Mouse (Mus musculus) hindbrain, embryonic 14.5 days (tissue): ENCODE measurements around the gene Sptbn1. TPM values are rescaled to one million over a fixed set of nuclear protein-coding genes. Genes with fewer than 3 reads are reported as not detected.

Experiments used
- ATAC-seq: fragments of 200-750 bp; cut with Nextera tagmentation; 2 replicates; pipeline ENCODE4 v1.8.0; 2017; ENCODE audit warnings: moderate number of reproducible peaks, mild to moderate bottlenecking, moderate TSS enrichment, moderate library complexity; ENCODE audit not compliant: low FRiP score
- DNase-seq: peaks from one replicate; pipeline ENCODE4 v3.0.0-alpha.2; 2015; ENCODE audit warnings: low spot score
- H3K27ac ChIP-seq: fragments of 300-500 bp; sonication (generic); 2 replicates; pipeline ENCODE4 v1.5.1; 2014; ENCODE audit warnings: mild to moderate bottlenecking, moderate library complexity
- H3K27me3 ChIP-seq: fragments of 300-500 bp; sonication (generic); 2 replicates; pipeline ENCODE4 v1.6.1; 2014; ENCODE audit warnings: mild to moderate bottlenecking, low read length, mixed read lengths; ENCODE audit not compliant: control insufficient read depth, insufficient read depth
- H3K36me3 ChIP-seq: fragments of 300-500 bp; sonication (generic); replicated peaks from 2 replicates; pipeline ENCODE4 v1.6.1; 2014; ENCODE audit not compliant: control insufficient read depth, insufficient read depth
- H3K4me1 ChIP-seq: fragments of 300-500 bp; sonication (generic); replicated peaks from 2 replicates; pipeline ENCODE4 v1.6.1; 2014; ENCODE audit warnings: antibody characterized with exemption, low read length, mixed read lengths; ENCODE audit not compliant: control insufficient read depth, insufficient read depth
- H3K4me2 ChIP-seq: fragments of 300-500 bp; sonication (generic); replicated peaks from 2 replicates; pipeline ENCODE4 v1.6.1; 2014; ENCODE audit warnings: mild to moderate bottlenecking, moderate library complexity
- H3K4me3 ChIP-seq: fragments of 300-500 bp; sonication (generic); replicated peaks from 2 replicates; pipeline ENCODE4 v1.5.1; 2014; ENCODE audit warnings: mild to moderate bottlenecking, low read length
- H3K9ac ChIP-seq: fragments of 300-500 bp; sonication (generic); 2 replicates; pipeline ENCODE4 v1.6.1; 2014
- H3K9me3 ChIP-seq: fragments of 300-500 bp; sonication (generic); 2 replicates; pipeline ENCODE4 v1.6.1; 2016; ENCODE audit warnings: low read length; ENCODE audit not compliant: control insufficient read depth
- WGBS: fragments of 180-500 bp; shearing (Covaris S2); extraction: QIAGEN DNeasy Blood & Tissue Kit; methylation state at CpG from one replicate; pipeline ENCODE4 v1.1.7; 2014; 5-methylcytosine and 5-hydroxymethylcytosine counted together
- polyA plus RNA-seq: library from polyadenylated mRNA; unstranded; fragments of >200 nt; fragmentation: Nextera tagmentation; extraction: Ambion mirVana; gene quantifications from 2 replicates; pipeline ENCODE4 v1.2.1, GENCODE M21; 2014

The Sptbn1 gene
- polyA plus RNA-seq, 1 experiment from 2014 or later: 209 TPM

- WGBS: 93% methylated on average over 17 of the region's 17 CpGs
- peaks cover 99% of the 10 kb centered on the region for H3K36me3 ChIP-seq
- DNase-seq: no peak
- H3K27me3 ChIP-seq: no peaks in the 10 kb centered on the region
- no peaks in the 10 kb centered on the region for H3K4me1 ChIP-seq
- H3K27ac ChIP-seq: no peak overlapping the region
- H3K4me2 ChIP-seq: no peak overlapping the region
- H3K9me3 ChIP-seq: no peaks in the 10 kb centered on the region
- ATAC-seq: no peak
- no peak overlapping the region for H3K9ac ChIP-seq
- H3K4me3 ChIP-seq: no peak overlapping the region
Observed at GRCm38 (mm10) chr11:30139165-30139826, 128.7 kb downstream of the Sptbn1 start.

GRCm38 (mm10) chr11:30137081-30137480, 130.9 kb downstream of the Sptbn1 start:
- ATAC-seq: no peak
- 91% methylated on average over 12 of the region's 12 CpGs for WGBS

GRCm38 (mm10) chr11:30134058-30134457, 133.9 kb downstream of the Sptbn1 start:
- Histone ChIP-seq H3K4me3 (no peak overlapping the region), H3K27me3 (no peaks in the 10 kb centered on the region), H3K27ac (no peak overlapping the region), H3K36me3 (peaks cover 99% of the 10 kb centered on the region), H3K9me3 (no peaks in the 10 kb centered on the region), H3K9ac (no peak overlapping the region), H3K4me1 (no peaks in the 10 kb centered on the region), H3K4me2 (no peak overlapping the region)
- WGBS: 78% methylated on average over 1 of the region's 1 CpGs
- no peak for DNase-seq
- no peak for ATAC-seq

More at GRCm38 (mm10) chr11:30137081-30137480, 130.9 kb downstream of the Sptbn1 start:
- DNase-seq: no peak
- Histone ChIP-seq H3K4me3 (no peak overlapping the region), H3K27ac (no peak overlapping the region), H3K4me1 (no peaks in the 10 kb centered on the region), H3K4me2 (no peak overlapping the region), H3K36me3 (peaks cover 99% of the 10 kb centered on the region), H3K9me3 (no peaks in the 10 kb centered on the region), H3K9ac (no peak overlapping the region), H3K27me3 (no peaks in the 10 kb centered on the region)

- H3K4me3 ChIP-seq: no peak overlapping the region
Observed at GRCm38 (mm10) chr11:30132581-30132980, 135.4 kb downstream of the Sptbn1 start.

GRCm38 (mm10) chr11:30131640-30132039, 136.3 kb downstream of the Sptbn1 start:
- Histone ChIP-seq H3K4me3 (no peak overlapping the region), H3K27ac (no peak overlapping the region), H3K36me3 (peaks cover 98% of the 10 kb centered on the region), H3K4me1 (no peaks in the 10 kb centered on the region), H3K9ac (no peak overlapping the region), H3K9me3 (no peaks in the 10 kb centered on the region), H3K4me2 (no peak overlapping the region), H3K27me3 (no peaks in the 10 kb centered on the region)
- DNase-seq (no peak), ATAC-seq (no peak)
- WGBS: 78% methylated on average over 4 of the region's 4 CpGs

More at GRCm38 (mm10) chr11:30132581-30132980, 135.4 kb downstream of the Sptbn1 start:
- WGBS: 94% methylated on average over 6 of the region's 6 CpGs
- H3K27ac ChIP-seq: no peak overlapping the region
- peaks cover 98% of the 10 kb centered on the region for H3K36me3 ChIP-seq
- no peak overlapping the region for H3K9ac ChIP-seq
- no peaks in the 10 kb centered on the region for H3K9me3 ChIP-seq
- DNase-seq: no peak
- ATAC-seq: no peak
- no peaks in the 10 kb centered on the region for H3K4me1 ChIP-seq
- H3K27me3 ChIP-seq: no peaks in the 10 kb centered on the region
- no peak overlapping the region for H3K4me2 ChIP-seq

- no peak overlapping the region for H3K4me3 ChIP-seq
- H3K9ac ChIP-seq: no peak overlapping the region
- H3K27me3 ChIP-seq: no peaks in the 10 kb centered on the region
- no peaks in the 10 kb centered on the region for H3K9me3 ChIP-seq
- no peak overlapping the region for H3K4me2 ChIP-seq
- WGBS: 90% methylated on average over 7 of the region's 7 CpGs
- DNase-seq (no peak), ATAC-seq (no peak)
- no peaks in the 10 kb centered on the region for H3K4me1 ChIP-seq
- H3K36me3 ChIP-seq: peaks cover 96% of the 10 kb centered on the region
- H3K27ac ChIP-seq: no peak overlapping the region
Observed at GRCm38 (mm10) chr11:30129339-30129738, 138.6 kb downstream of the Sptbn1 start.

GRCm38 (mm10) chr11:30126840-30127239, 141.1 kb downstream of the Sptbn1 start:
- whole genome bisulfite sequencing: 91% methylated on average over 1 of the region's 1 CpGs
- peaks cover 96% of the 10 kb centered on the region for H3K36me3 ChIP-seq
- no peak overlapping the region for H3K9ac ChIP-seq

GRCm38 (mm10) chr11:30118038-30118437, 149.9 kb downstream of the Sptbn1 start:
- H3K36me3 ChIP-seq: peaks cover 99% of the 10 kb centered on the region
- no peak overlapping the region for H3K4me2 ChIP-seq
- ATAC-seq (no peak), DNase-seq (no peak)
- no peaks in the 10 kb centered on the region for H3K9me3 ChIP-seq
- H3K9ac ChIP-seq: no peak overlapping the region
- 97% methylated on average over 4 of the region's 4 CpGs for WGBS
- H3K27me3 ChIP-seq: no peaks in the 10 kb centered on the region
- H3K4me1 ChIP-seq: no peaks in the 10 kb centered on the region
- H3K27ac ChIP-seq: no peak overlapping the region
- no peak overlapping the region for H3K4me3 ChIP-seq

More at GRCm38 (mm10) chr11:30126840-30127239, 141.1 kb downstream of the Sptbn1 start:
- no peak overlapping the region for H3K4me2 ChIP-seq
- H3K27me3 ChIP-seq: no peaks in the 10 kb centered on the region
- no peaks in the 10 kb centered on the region for H3K9me3 ChIP-seq
- ATAC-seq (no peak), DNase-seq (no peak)
- H3K27ac ChIP-seq: no peak overlapping the region
- H3K4me3 ChIP-seq: no peak overlapping the region
- H3K4me1 ChIP-seq: no peaks in the 10 kb centered on the region

- Histone ChIP-seq H3K4me1 (no peaks in the 10 kb centered on the region), H3K27me3 (no peaks in the 10 kb centered on the region), H3K4me3 (no peak overlapping the region), H3K4me2 (no peak overlapping the region), H3K36me3 (peaks cover 98% of the 10 kb centered on the region), H3K27ac (no peak overlapping the region), H3K9me3 (no peaks in the 10 kb centered on the region), H3K9ac (no peak overlapping the region)
- DNase-seq (no peak), ATAC-seq (no peak)
- 91% methylated on average over 2 of the region's 2 CpGs for WGBS
Observed at GRCm38 (mm10) chr11:30113631-30114030, 154.3 kb downstream of the Sptbn1 start.

- Histone ChIP-seq H3K27ac (no peak overlapping the region), H3K4me2 (no peak overlapping the region), H3K9me3 (no peaks in the 10 kb centered on the region), H3K4me3 (no peak overlapping the region), H3K27me3 (no peaks in the 10 kb centered on the region), H3K4me1 (no peaks in the 10 kb centered on the region), H3K36me3 (peaks cover 91% of the 10 kb centered on the region), H3K9ac (no peak overlapping the region)
- WGBS: 85% methylated on average over 7 of the region's 7 CpGs
- DNase-seq (no peak), ATAC-seq (no peak)
Observed at GRCm38 (mm10) chr11:30110634-30111033, 157.3 kb downstream of the Sptbn1 start.
